Mouse (Mus musculus): ENCODE measurements at regions not wholly inside any gene's neighbourhood (a gene's known extent, or its start where the extent isn't known, plus 50 kb on each side); places are given as distances from the start of the nearest gene placed in this dataset.
A peak's percentile ranks its signal among the peaks of the same experiment; 100 is the strongest.

- no peak for DNase-seq (ENCODE audit: low spot score in 2 of 2)
Measured at GRCm38 (mm10) chr10:39316533-39316932, 52.1 kb upstream of the Fyn start.

- DNase-seq (ENCODE audit: low spot score in 2 of 2): no peak
Measured at GRCm38 (mm10) chr10:39315434-39316174, 53.1 kb upstream of the Fyn start.

GRCm38 (mm10) chr10:39311501-39311900, 57.2 kb upstream of the Fyn start:
- no peak for DNase-seq (ENCODE audit: low spot score in 2 of 2)

- DNase-seq (ENCODE audit: low spot score in 2 of 2): no peak
Measured at GRCm38 (mm10) chr10:39308535-39308934, 60.1 kb upstream of the Fyn start.

GRCm38 (mm10) chr10:39292703-39293496, 75.8 kb upstream of the Fyn start:
- no peak for DNase-seq (ENCODE audit: low spot score in 2 of 2)

GRCm38 (mm10) chr10:39291747-39292198, 76.9 kb upstream of the Fyn start:
- peak in 1 of 2 experiments; percentile 21 for DNase-seq (ENCODE audit: low spot score in 2 of 2)

GRCm38 (mm10) chr10:39291134-39291746, 77.4 kb upstream of the Fyn start:
- peak; percentile 25 to 68 for DNase-seq (ENCODE audit: low spot score in 2 of 2)

- DNase-seq (ENCODE audit: low spot score in 2 of 2): no peak
Measured at GRCm38 (mm10) chr10:39290245-39290644, 78.4 kb upstream of the Fyn start.

GRCm38 (mm10) chr10:39280366-39281000, 88.2 kb upstream of the Fyn start:
- DNase-seq (ENCODE audit: low spot score in 2 of 2): peak in 1 of 2 experiments; percentile 20

- no peak for DNase-seq (ENCODE audit: low spot score in 2 of 2)
Measured at GRCm38 (mm10) chr10:39274202-39274601, 94.5 kb upstream of the Fyn start.

- DNase-seq (ENCODE audit: low spot score in 2 of 2): no peak
Measured at GRCm38 (mm10) chr10:39273426-39273825, 95.2 kb upstream of the Fyn start.

GRCm38 (mm10) chr10:39272387-39272949, 96.2 kb upstream of the Fyn start:
- no peak for DNase-seq (ENCODE audit: low spot score in 2 of 2)

GRCm38 (mm10) chr10:39270406-39270805, 98.2 kb upstream of the Fyn start:
- peak in 1 of 2 experiments; percentile 17 for DNase-seq (ENCODE audit: low spot score in 2 of 2)

GRCm38 (mm10) chr10:39267236-39267635, 101.4 kb upstream of the Fyn start:
- DNase-seq (ENCODE audit: low spot score in 2 of 2): no peak

- peak; percentile 60 to 61 for DNase-seq (ENCODE audit: low spot score in 2 of 2)
Measured at GRCm38 (mm10) chr10:39266482-39266881, 102.2 kb upstream of the Fyn start.

- no peak for DNase-seq (ENCODE audit: low spot score in 2 of 2)
Measured at GRCm38 (mm10) chr10:39262466-39262865, 98.9 kb upstream of the Ccn6 start.

- DNase-seq (ENCODE audit: low spot score in 2 of 2): peak; percentile 18 to 26
Measured at GRCm38 (mm10) chr10:39261174-39262145, 97.9 kb upstream of the Ccn6 start.

- no peak for DNase-seq (ENCODE audit: low spot score in 2 of 2)
Measured at GRCm38 (mm10) chr10:39260061-39260460, 96.5 kb upstream of the Ccn6 start.

GRCm38 (mm10) chr10:39257371-39258154, 94.0 kb upstream of the Ccn6 start:
- no peak for DNase-seq (ENCODE audit: low spot score in 2 of 2)

All from gastrocnemius, adult 8-10 months (tissue).